Mouse (Mus musculus) thymus, postnatal 36 days (tissue): ENCODE data around the gene Gm16506.
"Not testable (repeated sequence)": the region's sequence is repeated elsewhere in the genome, so short reads cannot be mapped to it uniquely, and the experiment has no call there.

Source experiments
- DNase-seq, 2 experiments: peaks; one replicate each; pipeline ENCODE4 v3.0.0; 2022; ENCODE audit warnings: mixed read lengths in 2 of 2

Gm16506 gene

DNA sequence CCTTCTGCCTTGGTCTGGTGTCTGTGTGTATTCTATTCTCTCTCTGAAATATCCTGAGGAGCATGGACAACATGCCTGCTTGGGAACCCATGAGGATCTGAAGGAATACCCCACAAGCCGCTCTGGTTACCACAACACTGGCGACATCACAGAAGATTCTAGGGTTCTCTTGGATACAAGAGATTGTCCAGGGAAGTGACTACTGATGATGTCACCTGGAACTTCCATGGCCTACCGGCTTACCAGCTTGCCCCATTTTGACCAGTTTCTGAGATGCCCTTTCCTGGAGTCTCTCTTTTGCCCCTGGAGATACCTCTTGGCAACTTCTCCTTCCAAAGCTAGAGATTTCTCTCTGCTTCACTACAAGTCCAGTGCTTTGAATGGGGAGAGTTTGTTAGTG, at the start of gene Gm16506:
TSS of gene Gm16506 (minus strand) at position 101 of the 400 bp plus-strand sequence.
- DNase-seq, result not testable (repeated sequence)

DNA sequence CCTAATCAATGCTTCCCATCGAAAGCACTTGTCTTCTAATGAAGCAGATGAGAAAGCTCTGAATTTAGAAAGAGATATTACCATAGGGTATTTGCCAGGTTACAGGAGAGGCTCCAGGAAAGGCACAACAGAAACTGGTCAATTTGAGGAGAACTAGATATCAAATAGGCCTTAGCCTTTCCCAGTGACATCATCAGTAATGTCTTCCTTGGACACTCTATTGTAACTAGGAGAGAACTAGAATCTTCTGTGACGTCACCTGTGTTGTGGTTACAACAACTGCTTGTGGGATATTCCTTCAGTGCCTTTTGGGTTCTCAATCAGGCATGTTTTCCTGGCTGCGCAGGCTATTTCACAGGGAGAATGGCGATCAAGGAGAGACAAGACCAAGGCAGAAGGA, 20.3 kb upstream of the Gm16506 start, which contains the start of gene Gm6526:
TSS of gene Gm6526 (plus strand) at position 301 of the 400 bp plus-strand sequence.
- not testable (repeated sequence) for DNase-seq

DNA sequence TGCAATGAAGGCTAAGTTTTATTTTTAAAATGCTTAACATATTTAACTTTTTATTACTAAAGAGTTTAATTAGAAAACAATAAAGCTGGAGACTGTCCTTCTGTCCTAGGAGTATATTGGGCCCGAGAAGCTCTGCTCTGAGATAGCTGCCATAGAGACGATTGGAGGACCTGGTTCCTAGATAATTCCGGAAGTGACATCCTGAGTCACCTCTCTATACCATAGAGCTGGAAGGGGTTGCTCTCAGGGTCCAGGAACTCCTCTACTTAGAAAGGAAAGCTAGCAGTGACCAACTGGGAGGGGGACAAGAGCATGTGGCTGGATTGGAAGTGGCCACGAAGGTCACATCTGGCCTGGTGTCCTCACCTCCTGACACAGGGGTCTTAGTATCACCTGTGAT, 29.7 kb downstream of the Gm16506 start, which contains the start of gene Gm7324:
TSS of gene Gm7324 (plus strand) at position 208 of the 400 bp plus-strand sequence.
- not testable (repeated sequence) for DNase-seq

DNA sequence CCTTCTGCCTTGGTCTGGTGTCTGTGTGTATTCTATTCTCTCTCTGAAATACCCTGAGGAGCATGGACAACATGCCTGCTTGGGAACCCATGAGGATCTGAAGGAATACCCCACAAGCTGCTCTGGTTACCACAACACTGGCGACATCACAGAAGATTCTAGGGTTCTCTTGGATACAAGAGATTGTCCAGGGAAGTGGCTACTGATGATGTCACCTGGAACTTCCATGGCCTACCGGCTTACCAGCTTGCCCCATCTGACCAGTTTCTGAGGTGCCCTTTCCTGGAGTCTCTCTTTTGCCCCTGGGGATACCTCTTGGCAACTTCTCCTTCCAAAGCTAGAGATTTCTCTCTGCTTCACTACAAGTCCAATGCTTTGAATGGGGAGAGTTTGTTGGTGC, 50.2 kb downstream of the Gm16506 start, which contains the start of gene Gm8165:
TSS of gene Gm8165 (minus strand) at position 101 of the 400 bp plus-strand sequence.
- DNase-seq, result not testable (repeated sequence)
